Mouse (Mus musculus) adrenal gland (tissue): ENCODE results near the gene Pik3cd.

Source experiments
- intact Hi-C: fragments of 180-260 bp; cut with DNase I; formaldehyde crosslinking; loops from one replicate; pipeline ENCODE4 v1.15.1; 2025
- microRNA-seq, 2 experiments: library from miRNA; unstranded; fragments of <30 nt; microRNA quantifications; one replicate each; pipeline ENCODE4; 2019

Pik3cd gene

GRCm38 (mm10) chr4:149611376-149612044 is 90.9 kb downstream of the Pik3cd start:
- intact Hi-C loops, result loop anchor here (1.0 kb wide), 1 partner anchor 62 kb away; no protein-coding TSS in a partner anchor

GRCm38 (mm10) chr4:149609256-149610025 is 92.9 kb downstream of the Pik3cd start:
- intact Hi-C loops, result no loop called here

GRCm38 (mm10) chr4:149608309-149608638 is 94.1 kb downstream of the Pik3cd start:
- intact Hi-C loops, result no loop called here

- intact Hi-C loops, result no loop called here
These were observed 94.6 kb downstream of the Pik3cd start for GRCm38 (mm10) chr4:149607591-149608308.

- intact Hi-C loops, result no loop called here
These were observed 95.5 kb downstream of the Pik3cd start for GRCm38 (mm10) chr4:149606766-149607358.

GRCm38 (mm10) chr4:149606056-149606455 is 96.3 kb downstream of the Pik3cd start:
- intact Hi-C loops, result no loop called here

DNA sequence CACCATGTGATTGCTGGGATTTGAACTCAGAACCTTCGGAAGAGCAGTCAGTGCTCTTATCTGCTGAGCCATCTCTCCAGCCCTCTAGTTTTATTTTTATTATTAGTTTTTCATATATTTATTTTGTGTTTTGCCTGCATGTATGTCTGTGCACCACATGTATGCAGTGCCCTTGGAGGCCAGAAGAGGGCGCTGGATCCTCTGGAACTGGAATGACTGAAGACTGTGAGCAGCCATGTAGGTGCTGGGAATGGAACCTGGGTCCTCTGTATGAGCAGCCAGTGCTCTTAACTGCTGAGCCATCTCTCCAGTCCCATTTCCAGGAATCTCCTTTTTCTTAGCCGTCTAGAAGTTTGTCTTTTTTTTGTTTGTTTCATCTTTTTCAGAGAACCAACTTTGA is 97.9 kb downstream of the Pik3cd start:
- intact Hi-C loops, result no loop called here

DNA sequence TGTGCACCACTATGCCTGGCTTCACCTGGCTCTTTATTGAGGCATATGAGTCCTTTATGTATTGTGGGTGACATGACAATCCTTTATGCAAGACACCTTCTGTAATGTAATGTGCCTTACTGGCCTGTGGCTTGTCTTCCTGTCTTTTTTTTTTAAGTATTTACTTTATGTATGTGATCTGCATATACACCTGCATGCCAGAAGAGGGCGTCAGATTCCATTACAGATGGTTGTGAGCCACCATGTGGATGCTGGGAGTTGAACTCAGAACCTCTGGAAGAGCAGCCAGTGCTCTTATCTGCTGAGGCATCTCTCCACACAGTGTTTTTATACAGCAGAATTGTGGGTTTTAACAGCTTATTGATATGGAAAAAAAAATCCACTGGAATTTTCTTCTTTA is 98.5 kb downstream of the Pik3cd start:
- intact Hi-C loops, result no loop called here

DNA sequence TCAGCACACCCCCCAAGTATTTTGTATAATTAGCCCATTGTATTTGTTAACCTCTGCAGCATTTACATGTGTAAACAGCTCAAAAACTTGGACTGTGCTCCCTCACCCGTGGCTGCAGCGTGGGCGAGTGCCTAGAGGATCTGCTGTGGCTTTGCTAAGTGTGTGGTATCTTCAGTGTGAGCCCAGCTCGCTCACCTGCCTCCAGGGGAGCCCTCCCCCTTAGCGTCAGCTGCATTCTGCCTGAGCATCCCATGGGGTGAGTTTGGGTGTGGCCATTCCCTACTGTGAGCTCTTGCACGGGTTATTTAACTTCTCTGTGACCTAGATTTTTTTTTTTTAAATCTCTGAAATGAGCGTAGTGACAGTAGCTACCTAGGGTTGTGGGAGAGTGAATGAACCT is 100.1 kb downstream of the Pik3cd start:
- intact Hi-C loops, result no loop called here

GRCm38 (mm10) chr4:149601484-149601883 is 100.9 kb downstream of the Pik3cd start:
- intact Hi-C loops, result no loop called here

- intact Hi-C loops, result no loop called here
These were observed 102.2 kb downstream of the Pik3cd start for GRCm38 (mm10) chr4:149600130-149600529.

GRCm38 (mm10) chr4:149599549-149599948 is 102.8 kb downstream of the Pik3cd start:
- intact Hi-C loops, result no loop called here

Small RNAs within 50 kb of the gene (microRNA-seq; reads per million reads assigned to microRNA genes)
- 0.23 to 0.86 reads per million in 2 experiments for gene Mir7023
